Mouse (Mus musculus) CD4-positive, CD25-positive, alpha-beta regulatory T cell, adult 4 months (primary cell): ENCODE measurements around the gene Hectd1. TPM values are rescaled to one million over a fixed set of nuclear protein-coding genes. Genes with fewer than 3 reads are reported as not detected.

Experiments
- ATAC-seq: one replicate; pipeline ENCODE4 v1.8.0; 2017
- polyA plus RNA-seq, 2 experiments: library from polyadenylated mRNA; unstranded; fragments of 100-300 nt; shearing (Covaris generic); gene quantifications; one replicate each; pipeline ENCODE4 v1.2.1; 2017

The Hectd1 gene
- polyA plus RNA-seq, 2 experiments from 2014 or later: 61.2 to 71.5 TPM

- no peak for ATAC-seq
These were observed 129.5 kb downstream of the Hectd1 start for GRCm38 (mm10) chr12:51699623-51700393.

GRCm38 (mm10) chr12:51696157-51696556 is 133.2 kb downstream of the Hectd1 start:
- ATAC-seq: no peak

GRCm38 (mm10) chr12:51694966-51695365 is 134.4 kb downstream of the Hectd1 start:
- ATAC-seq: no peak

GRCm38 (mm10) chr12:51694096-51694495 is 135.2 kb downstream of the Hectd1 start:
- ATAC-seq: no peak

Other genes starting within 250 kb of the Hectd1 start
- under 1 TPM; 0.17 to 0.66 TPM for gene Coch, start 236.2 kb downstream of the Hectd1 start, polyA plus RNA-seq
- 10 to 100 TPM; 10.9 to 19.7 TPM for gene Ap4s1, start 138.5 kb downstream of the Hectd1 start, polyA plus RNA-seq
- 10 to 100 TPM; 21.7 to 31.7 TPM for gene Strn3, start 137.6 kb downstream of the Hectd1 start, polyA plus RNA-seq
- gene Heatr5a, start 141.8 kb upstream of the Hectd1 start, polyA plus RNA-seq: 10 to 100 TPM in 1 of 2 experiments, 1 to 10 TPM in 1; 9.8 to 10.6 TPM
- gene Dtd2, start 177.0 kb upstream of the Hectd1 start, polyA plus RNA-seq: 10 to 100 TPM; 12.4 to 18.7 TPM
- not detected for gene Gpr33, start 198.5 kb upstream of the Hectd1 start, polyA plus RNA-seq